Mouse (Mus musculus): Measurements from ENCODE around the gene Bach2. TPM values are rescaled to one million over a fixed set of nuclear protein-coding genes. Genes with fewer than 3 reads are reported as not detected.

Bach2 gene
- polyA plus RNA-seq, 1 experiment = 2.3 TPM

DNA sequence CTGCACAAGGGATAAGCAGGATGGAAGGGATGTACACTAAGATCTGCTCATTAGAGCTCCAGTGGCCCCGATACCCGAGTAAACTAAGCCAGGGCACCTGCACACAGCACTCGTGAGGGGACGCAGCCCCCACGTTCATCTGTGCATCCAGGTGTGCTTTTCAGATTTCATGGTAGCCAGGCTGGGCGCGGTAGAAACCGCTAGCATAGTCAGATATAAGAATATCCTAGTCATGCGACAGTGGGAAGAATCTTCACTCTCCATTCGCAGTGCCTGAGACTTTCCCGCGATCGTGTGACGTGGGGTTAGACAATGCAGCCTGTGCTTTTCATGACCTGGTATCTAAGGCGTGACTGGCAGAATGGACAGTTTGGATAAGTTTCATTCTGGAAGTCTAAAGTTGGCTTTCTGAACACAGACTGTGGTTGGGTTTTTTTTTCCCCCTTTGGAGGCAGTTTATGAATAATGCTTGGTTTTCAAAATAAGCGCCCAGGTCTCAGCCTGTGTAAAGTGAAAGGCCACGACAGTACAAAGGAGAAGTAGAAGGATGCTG lies 290.9 kb downstream of the Bach2 start:
- DNase-seq (ENCODE audit: low spot score) = no peak

DNA sequence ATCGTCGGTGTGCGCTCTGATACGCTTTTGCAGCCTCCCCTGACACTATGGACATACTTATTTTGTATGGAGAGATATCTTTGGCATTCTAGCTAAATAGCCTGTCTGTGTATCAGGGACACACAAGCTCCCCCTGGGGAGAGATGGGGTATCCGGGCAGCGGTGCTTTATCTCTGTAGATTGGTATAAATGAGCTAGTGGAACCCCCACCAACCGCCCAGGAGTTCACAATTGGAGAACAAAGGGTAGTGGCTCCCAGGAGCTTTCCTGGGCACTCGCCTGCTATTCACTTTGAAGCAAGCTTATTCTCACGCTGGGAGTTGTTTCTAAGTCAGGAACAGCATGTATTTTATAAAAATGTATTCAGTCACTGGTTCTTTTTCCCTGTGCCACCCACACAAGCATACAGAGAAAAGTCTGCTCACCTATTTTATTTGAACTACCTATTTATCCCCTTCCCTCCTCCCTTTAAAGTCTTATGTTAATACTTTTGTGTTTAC lies 291.9 kb downstream of the Bach2 start:
- no peak for DNase-seq (ENCODE audit: low spot score)

DNA sequence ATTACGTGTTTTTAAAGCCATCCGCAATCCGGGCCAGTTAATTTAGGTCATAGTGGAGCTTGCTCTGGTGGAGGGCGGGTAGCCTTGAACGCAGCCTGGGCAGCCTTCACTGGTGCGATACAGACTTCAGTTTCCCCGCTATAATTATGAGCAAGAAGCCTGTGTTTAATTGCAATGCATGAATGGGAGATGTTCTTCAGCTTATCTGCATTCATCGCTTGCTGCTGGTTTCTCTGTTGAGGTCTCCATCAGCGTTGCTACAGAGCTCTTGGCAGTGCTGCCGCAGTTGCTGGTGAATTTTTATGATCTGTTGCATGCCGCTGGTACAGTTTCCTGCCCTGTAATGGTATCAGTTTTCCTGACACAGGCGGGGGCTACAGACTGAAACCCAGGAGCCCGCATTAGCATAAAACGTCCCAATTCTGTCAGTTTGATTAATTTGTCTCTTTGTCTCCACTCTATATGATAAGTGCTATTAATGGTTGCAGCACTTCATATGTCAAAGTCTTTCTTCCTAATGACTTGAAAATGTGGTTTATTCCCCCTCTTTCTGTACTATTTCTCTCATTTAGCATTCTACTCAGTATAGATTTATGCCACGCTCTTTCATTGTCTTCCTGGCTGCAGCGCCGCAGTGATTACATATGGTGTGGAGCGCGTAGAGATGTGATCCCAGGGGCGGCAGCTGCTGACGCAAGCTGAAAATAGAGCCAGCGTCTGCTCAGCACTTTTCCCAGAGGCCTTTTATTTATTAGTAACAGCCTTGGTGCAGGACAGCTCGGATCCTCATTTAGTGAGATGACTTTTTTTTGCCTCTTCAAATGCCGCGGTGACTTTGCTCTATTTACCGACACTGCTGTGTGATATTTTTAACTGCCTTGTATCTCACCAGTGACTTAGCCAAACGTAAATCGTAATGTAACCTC lies 292.6 kb downstream of the Bach2 start:
- DNase-seq (ENCODE audit: low spot score) = no peak

DNA sequence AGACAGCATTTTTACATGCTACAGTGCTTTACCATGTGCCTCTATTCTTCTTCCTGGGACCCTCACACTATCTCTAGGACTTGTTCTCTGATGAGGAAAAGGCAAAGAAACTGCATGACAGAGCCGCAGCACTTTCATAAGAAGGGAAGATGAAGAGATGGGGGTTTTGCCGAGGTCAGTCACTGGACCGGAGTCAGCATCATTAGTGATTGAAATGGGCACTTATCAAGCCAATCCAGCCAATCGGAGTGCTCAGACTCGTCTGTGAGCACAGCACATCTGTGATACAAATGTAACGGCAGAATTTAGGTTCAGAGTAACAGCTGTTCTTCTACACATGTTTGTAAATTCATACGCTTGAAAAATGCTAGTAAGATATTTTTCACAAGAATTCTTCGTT lies 293.5 kb downstream of the Bach2 start:
- no peak for DNase-seq (ENCODE audit: low spot score)

DNA sequence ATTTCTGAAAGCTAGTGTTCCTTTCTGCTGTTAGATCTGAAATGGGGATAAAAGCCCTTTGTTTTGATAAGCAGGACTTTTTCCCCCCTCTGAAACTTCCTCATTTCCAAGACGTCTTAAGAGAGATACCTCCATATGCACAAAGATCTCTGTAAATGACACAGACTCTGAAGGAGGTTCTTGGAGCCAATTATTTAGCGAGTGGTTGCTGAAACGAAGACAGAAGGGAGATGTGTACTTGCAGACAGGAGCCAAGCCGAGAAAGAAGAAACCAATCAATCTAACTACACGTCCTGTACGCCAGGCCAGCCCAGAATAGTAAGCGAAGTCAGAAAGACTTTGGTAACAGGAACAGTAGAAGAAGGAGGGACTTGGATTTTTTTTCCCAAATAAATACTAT lies 295.1 kb downstream of the Bach2 start:
- DNase-seq (ENCODE audit: low spot score) = no peak

DNA sequence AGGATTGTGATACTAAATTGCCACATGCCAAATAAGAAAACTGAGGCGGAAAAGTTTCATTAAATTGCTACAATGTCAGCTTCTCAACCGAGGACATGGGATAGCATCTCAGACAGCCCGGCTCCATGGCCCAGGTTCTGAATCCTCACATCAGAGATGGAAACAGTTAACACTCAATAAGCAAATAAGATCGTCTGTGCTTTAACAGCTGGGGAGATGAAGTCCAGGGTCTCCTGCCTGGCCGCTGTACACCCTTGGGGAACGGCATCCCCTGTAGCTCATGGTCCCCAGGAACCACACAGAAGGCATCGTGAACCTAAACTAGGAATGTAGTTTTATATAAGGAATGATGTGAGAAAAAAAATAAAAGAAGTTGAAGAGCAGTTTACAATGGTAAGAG lies 297.0 kb downstream of the Bach2 start:
- DNase-seq (ENCODE audit: low spot score) = no peak

DNA sequence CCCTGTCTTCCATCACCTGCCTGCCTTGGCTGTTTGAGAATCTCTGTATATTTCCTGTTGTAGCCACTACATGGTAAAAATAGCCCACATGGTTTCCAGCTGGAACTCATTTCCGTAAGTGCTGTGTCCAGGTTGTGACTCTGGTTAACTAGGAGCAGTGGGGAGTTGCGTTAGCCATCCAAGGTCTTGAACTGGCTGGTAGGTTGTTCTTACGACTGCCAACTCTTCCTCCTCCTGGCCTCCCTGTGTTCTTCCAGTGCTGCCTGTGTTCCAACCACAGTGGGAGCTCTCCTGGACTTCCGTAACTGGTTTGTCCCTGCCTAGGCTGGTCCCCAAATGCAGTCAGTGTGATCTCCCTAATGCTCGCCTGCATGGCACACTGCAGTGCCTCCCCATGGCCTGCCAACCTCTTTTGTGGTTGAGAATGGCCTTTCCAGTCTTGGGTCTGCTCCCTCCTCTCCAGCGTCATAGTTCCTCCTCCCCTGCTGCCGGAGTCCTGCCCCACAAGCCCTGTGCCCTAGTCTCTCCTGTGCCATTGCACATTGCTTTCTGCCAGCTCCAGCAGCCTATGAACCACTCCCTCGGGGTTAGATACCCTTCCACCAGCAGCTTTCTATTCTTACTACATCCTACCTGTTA lies 298.4 kb downstream of the Bach2 start:
- DNase-seq (ENCODE audit: low spot score) = no peak

DNA sequence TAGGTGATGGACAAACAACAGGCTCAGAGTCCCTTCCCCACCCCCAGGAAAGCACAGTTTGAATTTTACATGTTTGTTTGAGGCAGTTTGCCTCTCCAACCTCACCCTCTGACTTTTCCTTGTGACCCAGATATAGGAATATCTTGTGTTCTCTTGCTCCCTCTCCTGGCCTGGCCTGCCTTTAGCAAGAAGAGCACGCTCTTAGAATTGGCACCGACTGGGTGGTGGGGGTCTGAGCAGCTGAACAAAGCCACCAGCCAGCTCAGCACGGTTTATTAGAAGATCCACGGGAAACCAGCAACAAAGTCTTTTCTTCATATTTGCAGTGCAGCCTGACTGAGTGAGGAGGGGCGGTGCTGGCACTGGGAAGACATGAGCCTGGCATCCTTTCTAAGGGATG lies 299.5 kb downstream of the Bach2 start:
- DNase-seq (ENCODE audit: low spot score) = no peak

DNA sequence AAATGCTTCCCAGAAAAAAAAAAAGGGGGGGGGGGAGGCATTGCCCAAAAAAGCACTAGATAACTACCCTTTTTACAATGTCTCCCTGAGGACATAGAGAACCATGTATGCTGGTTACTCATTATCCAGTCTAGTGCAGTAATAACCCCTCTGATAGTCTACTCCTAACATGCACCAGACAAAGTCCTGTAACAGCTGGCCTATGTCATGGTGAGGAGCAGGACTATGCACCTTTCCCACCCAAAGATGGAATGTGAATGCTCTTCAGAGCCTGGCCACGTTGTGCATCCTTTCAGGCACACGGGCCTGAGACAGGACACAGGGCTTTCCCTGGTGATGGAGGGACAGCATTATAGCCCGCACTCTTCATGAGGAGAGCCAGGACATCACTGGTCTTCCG lies 299.9 kb downstream of the Bach2 start:
- DNase-seq (ENCODE audit: low spot score) = no peak

DNA sequence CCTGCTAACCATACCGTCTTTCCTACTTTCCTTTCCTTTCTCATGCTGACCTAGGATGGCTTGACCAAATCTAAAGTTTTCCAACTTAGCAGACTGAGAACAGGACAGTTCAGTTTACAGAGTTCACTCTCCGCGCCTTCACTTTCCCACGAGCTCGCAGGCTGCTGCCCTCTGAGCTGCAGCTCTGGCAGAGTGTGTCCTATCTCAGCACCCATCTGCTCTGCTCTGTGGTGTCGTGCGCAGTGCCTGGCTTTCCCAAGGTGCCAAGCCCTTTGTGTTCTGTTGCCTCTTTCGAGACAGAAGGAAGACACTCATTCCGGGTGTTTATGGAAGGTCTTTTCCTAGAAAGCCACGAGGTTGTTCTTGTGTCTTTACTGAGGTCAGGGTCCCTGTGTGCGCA lies 300.4 kb downstream of the Bach2 start:
- no peak for DNase-seq (ENCODE audit: low spot score)

DNA sequence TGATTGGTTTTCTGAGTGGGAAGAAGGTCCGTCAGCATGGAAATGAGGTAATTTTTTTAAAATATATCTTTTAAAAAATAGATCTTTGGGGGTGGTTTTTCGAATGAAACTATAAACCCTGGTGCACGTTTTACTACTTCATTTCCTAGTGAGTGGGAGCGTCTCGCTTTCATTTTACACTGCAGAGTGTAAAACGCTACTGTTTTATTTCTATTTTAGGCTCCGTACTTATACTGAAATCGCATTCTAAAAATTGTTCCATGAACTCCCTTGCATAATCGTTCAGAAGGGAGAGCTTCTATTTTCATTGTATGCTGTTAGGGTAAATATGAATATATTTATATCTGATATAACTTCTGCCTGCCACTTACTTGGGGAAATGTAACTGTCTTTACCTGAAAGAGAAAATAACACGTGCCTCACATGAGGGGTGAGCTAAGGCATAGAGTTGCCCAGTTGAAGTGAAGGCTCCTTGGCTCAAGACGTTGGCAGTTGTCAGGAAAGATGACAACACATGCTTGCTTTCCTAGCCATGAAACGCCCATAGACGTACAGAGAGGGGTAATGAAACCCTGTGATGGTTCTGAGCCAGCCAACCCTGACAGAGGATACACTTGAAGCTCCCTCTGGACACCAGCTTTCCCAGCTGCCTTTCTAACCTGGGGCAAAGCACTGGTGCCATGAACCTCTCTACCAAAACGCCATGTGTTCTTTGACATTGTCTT lies 306.4 kb downstream of the Bach2 start:
- DNase-seq (ENCODE audit: low spot score) = no peak

DNA sequence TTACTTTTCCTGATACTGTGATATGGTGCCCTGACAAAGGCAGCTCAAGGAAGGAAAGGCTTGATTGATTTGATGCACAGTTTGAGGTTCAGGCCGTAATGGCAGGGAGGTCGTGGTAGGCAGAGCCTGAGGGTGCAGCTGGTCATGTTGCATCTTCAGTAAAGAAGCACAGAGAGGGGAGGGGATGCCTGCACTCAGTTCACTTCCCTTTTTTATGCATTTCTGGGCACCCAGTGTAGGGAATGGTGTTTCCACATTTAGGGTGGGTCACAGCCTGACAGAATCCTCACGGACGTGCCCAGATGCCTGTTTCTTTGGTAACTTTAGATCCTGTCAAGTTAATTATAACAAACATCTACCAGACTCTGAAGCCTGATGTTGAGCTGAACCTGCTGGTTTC lies 306.9 kb downstream of the Bach2 start:
- DNase-seq (ENCODE audit: low spot score) = no peak

DNA sequence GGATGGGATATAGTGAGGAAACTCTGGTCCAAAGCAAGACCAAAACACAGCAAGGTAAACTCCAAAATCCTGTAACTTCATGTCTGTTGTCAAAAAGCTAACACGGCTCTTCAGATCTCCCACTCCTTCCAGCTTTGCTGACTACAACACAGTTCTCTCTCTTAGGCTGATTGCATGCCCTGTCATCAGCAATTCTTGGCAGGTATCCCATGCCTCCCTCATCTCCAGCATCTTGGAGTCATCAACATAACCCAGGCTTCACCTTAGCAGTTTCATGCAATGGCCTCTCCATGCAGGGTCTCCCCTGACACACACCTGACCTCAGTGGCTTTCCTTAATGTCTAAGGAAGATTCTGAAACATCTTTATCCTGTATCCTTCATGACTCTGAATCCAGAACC lies 310.5 kb downstream of the Bach2 start:
- DNase-seq (ENCODE audit: low spot score) = no peak

DNA sequence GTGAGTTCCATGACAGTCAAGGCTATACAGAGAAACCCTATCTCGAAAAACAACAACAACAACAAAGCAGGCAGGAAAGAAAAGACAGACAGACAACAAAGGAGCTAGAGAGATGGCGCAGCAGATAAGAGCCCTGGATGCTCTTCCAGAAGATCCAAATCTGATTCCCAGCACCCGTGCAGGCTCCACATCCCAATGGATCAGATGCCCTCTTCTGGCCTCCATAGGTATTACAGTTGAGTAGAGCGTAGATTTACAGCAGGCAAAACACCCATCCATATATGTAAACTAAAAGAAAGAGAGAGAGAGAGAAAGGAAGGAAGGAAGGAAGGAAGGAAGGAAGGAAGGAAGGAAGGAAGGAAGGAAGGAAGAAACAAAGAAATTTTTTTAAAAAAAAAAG lies 312.7 kb downstream of the Bach2 start:
- no peak for DNase-seq (ENCODE audit: low spot score)

DNA sequence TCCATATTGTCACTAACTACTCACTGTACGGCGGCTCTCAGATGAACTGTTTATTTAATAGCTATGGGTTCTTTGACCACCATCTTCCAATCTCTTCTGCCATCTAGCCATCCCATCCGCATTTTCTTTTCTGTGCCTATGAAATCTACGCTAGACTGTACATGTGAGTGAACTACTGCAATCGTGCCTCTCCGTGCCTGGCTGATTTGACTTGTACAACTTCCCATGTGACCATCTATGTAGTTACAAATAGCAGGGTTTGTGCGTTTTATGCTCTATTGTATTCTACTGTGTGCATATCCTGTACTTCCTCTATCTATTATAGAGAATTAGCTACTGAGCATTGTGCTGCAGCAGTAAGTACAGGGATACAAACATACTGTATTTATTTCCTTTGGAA lies 316.9 kb downstream of the Bach2 start:
- DNase-seq (ENCODE audit: low spot score) = no peak

DNA sequence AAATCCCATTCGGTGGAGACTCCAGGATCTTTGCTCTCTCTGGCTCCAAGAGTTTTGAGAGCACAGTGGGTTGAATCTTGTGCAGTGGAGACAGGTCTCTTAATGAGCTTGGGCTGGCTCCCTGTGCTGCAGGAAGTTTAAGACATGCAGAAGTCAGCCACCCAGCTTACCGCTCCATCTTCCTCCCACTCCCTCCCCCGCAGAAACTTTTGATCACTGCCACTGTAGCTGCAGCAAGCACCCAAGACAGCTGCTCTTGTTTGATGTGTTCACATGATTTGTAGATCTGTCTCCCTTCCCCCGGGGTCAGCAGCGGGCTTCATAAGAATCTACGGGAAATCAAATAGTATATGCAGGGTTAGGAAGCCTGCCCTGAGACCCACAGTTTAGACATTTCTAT lies 321.6 kb downstream of the Bach2 start:
- no peak for DNase-seq (ENCODE audit: low spot score)

DNA sequence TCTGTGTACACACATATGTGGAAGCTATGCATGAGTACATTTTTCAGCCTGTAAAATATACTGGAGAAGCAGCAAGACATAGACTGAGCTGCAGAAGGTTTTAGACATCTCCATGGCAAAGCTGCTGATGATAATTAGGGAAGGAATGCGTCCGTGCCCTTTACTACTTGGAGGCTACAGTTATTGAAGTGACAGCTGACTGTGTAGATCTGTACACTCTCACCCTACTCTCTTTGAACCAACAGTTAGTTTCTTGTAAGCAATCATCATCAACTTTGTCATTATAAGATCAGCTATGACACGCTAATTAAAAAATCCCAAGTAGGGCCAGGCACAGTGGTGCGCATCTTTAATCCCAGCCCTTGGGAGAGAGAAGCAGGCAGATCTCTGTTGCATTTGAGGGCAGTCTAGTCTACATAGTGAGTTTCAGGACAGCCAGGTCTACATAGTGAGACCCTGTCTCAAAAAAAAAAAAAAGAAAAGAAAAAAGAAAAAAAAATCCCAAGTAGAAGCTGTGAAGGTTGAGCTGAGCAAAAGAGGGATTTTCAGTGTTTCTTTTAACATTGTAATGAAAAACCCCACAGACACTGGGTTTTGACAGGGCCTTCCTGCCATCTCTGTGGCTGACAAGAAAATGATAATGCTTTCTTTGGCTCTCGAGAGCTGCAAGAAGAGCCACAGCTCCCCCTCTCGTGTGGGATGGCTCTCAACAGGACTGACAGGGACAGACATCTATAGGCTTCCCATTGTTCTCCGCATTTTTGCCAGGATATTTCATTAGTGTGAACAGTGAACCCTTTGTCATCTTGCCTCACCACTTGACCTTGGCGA lies 322.3 kb downstream of the Bach2 start:
- DNase-seq (ENCODE audit: low spot score) = no peak

DNA sequence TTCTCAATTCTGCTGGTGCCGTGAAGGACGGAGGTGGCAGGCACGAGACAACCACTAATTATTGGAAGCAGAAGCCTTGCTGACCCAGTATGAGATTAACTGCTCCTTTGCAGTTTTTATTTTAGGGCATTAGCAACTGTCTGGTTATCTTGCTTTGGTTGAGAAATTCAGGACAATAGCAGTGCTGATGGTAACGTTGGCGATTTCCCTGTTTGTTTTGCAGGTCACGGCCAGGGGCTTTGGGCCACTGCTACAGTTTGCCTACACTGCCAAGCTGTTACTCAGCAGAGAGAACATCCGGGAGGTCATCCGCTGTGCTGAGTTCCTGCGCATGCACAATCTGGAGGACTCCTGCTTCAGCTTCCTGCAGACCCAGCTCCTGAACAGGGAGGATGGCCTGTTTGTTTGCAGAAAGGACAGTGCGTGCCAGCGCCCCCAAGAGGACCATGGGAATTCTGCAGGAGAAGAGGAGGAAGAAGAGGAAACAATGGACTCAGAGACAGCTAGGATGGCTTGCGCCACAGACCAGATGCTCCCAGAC lies 323.0 kb downstream of the Bach2 start:
- DNase-seq (ENCODE audit: low spot score) = no peak

DNA sequence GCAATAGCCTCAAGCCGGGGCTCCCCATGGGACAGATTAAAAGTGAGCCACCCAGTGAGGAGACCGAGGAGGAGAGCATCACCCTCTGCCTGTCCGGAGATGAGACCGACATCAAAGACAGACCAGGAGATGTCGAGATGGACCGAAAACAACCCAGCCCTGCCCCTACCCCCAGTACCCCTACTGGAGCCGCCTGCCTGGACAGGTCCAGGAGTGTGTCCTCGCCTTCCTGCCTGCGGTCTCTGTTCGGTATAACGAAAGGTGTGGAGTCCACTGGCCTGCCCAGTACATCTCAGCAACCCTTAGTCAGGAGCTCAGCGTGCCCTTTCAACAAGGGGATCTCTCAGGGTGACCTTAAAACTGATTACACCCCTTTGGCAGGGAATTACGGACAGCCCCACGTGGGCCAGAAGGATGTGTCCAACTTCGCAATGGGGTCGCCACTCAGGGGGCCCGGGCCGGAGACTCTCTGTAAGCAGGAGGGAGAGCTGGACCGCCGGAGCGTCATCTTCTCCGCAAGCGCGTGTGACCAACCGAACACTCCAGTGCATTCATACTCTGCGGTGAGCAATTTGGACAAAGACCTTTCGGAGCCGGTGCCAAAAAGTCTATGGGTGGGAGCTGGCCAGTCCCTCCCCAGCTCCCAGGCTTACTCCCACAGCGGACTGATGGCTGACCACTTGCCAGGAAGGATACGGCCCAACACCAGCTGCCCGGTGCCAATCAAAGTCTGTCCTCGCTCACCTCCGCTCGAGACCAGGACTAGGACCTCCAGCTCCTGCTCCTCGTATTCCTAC lies 323.9 kb downstream of the Bach2 start:
- no peak for DNase-seq (ENCODE audit: low spot score)

DNA sequence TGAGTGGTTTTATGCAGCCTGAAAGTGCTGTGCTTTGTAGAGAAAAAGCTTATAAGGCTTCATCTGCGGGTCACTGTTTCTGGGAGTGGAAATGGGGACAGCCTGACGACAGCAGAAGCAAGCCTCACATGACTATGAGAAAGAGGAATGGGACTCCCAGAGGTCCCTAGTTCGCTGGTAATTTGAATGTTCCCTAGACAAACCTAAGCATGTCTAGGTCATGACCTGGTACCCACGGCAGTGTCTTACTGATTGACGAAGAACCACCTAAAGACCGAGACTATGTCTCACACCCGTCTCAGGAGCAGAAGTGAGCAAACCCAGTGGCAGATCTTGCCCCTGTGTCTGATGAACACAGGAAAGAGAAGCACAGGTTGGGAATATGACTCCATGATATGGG lies 325.8 kb downstream of the Bach2 start:
- no peak for DNase-seq (ENCODE audit: low spot score)
